Mouse (Mus musculus) ES-CJ7 (cell line): ENCODE data around the gene Fkbp11.

ENCODE experiments used
- DNase-seq: peaks from one replicate; pipeline ENCODE4 v3.0.0; 2011; ENCODE audit warnings: low read depth, low spot score

The Fkbp11 gene

GRCm38 (mm10) chr15:98740219-98740618 is 12.2 kb upstream of the Fkbp11 start:
- no peak for DNase-seq

DNA sequence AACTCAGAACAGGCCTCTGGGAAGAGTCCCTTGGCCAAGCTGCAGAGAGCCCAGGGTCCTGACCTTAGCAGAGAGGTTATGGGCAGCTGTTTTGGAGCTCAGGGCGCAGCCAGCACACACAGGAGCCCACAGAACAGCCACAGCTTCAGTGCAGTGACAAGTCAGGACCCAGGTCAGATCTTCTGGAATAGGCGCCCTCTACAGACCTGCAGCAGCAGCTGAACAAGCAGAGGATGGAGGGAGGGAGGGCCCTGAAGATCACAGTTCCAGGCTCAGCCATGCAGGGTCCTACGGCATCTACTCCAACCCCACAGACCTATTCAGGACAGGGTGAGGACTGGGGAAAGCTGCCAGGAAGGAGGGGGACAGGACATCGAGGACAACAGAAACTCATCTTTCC is 10.8 kb upstream of the Fkbp11 start:
- peak; percentile 44 for DNase-seq

GRCm38 (mm10) chr15:98737881-98738280 is 9.9 kb upstream of the Fkbp11 start:
- DNase-seq, result peak; percentile 42

DNA sequence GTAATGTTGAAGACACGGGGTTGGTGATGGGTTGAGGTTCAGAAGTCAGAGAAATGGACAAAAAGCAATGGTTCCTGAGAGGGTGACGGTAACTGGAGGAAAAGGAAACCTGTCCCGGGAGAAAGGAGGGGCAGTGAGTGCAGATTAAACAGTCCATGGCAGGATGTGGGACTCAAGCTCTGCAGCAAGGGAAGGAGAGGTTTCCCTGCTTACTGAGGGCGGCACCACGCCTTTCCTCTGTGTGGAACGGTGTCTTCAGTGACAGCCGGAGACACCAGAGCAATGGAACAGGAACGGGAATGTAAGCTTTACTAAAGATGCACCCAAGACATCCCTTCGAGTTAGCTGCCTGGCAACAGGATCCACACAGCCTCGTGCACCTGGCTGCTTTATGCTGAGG is 8.5 kb upstream of the Fkbp11 start:
- DNase-seq, result no peak

GRCm38 (mm10) chr15:98733976-98734566 is 6.1 kb upstream of the Fkbp11 start:
- no peak for DNase-seq

- no peak for DNase-seq
These were observed 5.4 kb upstream of the Fkbp11 start for GRCm38 (mm10) chr15:98733370-98733769.

GRCm38 (mm10) chr15:98732006-98732531 is 4.1 kb upstream of the Fkbp11 start:
- DNase-seq, result no peak

- no peak for DNase-seq
These were observed 2.8 kb upstream of the Fkbp11 start for GRCm38 (mm10) chr15:98730790-98731189.

- DNase-seq, result no peak
These were observed 2.0 kb upstream of the Fkbp11 start for GRCm38 (mm10) chr15:98729791-98730545.

DNA sequence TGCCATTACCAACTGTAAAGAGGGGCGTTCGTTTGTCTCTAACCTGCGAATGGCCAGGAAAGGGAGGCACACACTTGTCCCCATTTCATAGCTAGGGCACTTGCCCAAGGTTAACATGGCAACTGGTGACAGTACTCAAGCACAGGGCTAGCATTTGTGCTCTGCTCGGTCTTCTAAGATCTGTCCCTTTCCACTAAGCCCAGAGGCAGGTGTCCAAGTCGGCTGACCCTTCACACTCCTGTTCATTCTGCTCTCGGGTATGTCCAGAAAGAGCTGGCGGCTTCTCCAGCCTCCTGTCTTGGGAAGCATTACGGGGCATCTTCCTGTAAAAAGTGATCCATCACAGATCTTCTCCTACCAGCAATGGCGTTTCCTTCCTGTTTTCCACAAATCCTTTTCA is 368 bp upstream of the Fkbp11 start:
- no peak for DNase-seq

DNA sequence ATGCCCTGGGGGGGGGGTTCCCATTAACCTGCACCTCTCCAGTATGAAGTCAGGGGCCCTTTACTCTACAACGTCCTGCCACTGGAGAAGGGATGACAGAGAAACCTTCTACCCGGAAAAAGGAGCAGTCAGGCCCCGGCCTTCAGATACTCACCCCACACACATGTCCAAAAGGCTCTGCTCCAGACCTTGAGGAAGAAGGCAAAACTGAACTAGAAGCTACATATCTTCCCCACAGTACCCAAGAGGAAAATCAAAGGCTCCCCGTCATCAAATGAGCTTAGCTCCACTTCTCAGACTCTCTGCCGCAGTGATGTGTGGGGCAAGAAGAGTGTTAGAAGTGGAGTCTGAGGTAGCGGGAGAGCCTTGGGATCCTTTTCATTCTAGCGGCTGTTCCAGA is 1.3 kb downstream of the Fkbp11 start:
- DNase-seq, result no peak

GRCm38 (mm10) chr15:98726079-98726478 is 1.9 kb downstream of the Fkbp11 start:
- DNase-seq, result peak; percentile 47

GRCm38 (mm10) chr15:98724441-98724840 is 3.6 kb downstream of the Fkbp11 start:
- peak; percentile 46 for DNase-seq

- no peak for DNase-seq
These were observed 5.1 kb downstream of the Fkbp11 start for GRCm38 (mm10) chr15:98722854-98723253.

DNA sequence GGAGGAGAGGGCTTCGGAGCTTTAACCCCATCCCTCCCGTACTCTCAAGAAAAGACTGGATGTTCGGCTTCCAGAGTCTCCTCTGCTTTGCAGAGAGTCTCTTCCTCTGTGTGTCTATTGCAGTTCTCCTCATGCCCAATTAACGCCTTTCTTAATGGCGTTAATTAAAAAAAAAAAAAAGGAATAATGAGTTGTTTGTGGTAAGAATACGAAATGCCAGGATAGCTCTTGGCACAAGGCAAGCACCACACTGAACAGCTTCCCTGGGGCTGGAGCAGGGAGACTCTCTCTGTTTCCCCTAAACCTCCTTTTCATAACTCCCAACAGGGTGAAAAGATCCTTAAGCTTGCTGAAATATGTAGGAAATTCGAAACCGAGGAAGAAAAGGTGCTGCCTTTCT is 5.8 kb downstream of the Fkbp11 start:
- DNase-seq, result no peak

DNA sequence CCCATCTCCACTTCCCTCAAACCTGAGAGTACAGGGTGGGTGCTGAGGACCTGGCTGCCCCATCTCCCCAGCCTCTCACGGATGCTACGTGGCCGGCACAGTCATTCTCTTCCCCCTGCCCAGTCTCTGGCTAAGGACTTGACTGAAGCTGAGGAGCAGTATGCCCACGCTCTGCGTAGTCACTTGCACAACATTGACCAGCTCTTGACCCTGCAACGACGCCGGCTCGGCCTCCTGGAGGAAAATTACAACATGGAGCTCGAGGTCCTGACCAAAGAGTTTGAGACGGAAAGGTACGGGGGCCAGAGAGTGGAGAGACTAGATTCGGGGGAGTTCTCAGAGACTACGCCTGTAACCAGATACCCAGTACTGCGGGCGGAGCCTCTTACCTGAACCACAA is 10.7 kb downstream of the Fkbp11 start:
- no peak for DNase-seq

DNA sequence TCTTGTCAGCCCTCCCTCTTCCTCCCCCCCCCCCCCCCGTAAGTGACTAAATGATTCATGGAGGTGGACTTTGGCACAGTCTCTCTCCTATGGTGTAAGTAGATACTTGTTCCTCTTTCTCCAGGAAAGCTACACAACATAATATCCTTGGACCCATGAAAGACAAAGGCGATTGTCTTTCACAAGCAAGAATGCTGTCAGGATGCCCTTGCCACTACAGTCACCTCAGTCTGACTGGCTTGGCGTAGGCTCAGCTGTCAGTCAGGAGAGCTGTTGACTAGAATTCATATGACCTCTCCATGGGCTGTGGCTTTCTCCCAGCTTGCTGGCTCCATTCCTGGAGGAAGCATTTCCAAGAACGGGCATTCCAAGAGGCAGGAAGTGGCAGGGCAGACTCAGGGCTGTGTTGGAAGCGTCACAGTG is 13.8 kb downstream of the Fkbp11 start:
- DNase-seq, result no peak

DNA sequence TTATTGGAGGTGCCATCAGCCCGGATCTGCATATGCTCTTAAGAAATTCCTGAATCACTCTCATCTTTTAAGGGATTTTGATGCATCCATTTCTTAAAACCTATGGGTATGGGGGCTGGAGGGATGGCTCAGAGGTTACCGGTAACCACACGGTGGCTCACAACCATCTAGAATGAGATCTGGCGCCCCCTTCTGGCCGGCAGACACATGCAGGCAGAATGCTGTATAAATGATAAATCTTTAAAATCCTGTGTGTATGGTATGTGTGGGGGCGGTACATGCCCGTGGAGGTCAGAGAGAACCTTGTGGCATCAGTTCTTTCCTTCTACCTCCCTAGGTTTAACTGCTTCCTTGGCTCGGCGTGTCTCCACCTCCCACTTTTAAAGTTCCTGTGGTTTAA is 17.6 kb downstream of the Fkbp11 start:
- DNase-seq, result peak; percentile 75

- DNase-seq, result peak; percentile 96
These were observed 20.1 kb downstream of the Fkbp11 start, which contains the start of gene Ccdc65 for GRCm38 (mm10) chr15:98707766-98708372. TSS of gene Ccdc65 (plus strand) at chr15:98708207.

- DNase-seq, result no peak
These were observed 23.7 kb downstream of the Fkbp11 start for GRCm38 (mm10) chr15:98704312-98704711.

GRCm38 (mm10) chr15:98699190-98700105 is 28.6 kb downstream of the Fkbp11 start:
- DNase-seq, result peak; percentile 88

GRCm38 (mm10) chr15:98696216-98696615 is 31.8 kb downstream of the Fkbp11 start:
- peak; percentile 66 for DNase-seq
